Mouse (Mus musculus): Measurements from ENCODE around the gene Tcerg1l.

DNA sequence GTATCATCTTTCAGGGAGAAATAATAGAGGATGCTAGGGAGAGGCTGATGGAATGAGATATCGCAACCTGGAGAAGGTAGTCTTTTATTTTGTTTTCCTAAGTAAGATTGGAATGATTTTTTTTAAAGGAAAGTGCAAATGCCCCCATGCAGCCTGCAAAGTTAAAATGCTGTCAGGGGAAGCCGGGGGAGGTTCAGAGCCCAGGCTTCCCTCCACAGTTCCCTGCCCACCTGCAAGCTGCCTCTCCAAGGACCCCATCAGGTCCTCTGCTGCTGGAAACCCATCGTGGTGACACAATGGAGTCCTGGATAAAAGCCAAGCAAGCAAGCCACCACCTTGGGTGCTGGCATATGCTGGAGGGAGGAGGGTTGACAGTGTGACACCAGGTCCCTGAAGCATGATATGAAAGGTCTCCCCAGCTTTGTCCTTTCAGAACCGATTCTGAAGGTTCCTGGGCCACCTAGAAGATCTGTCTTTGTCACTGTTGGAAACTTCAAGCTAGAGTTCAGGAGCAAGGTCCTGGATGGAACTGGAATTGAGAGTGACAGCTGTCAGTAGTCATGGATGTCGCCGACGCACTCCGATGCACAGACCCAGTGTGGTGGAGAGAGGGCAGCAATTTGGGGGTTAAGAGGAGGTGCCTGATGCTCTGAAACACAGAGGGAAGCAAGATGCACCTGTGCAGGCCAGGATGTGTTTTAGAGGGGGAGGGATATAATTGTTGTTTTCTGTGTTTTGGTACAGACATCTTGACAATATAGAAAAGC, 3.2 kb upstream of the Tcerg1l start:
- TF ChIP-seq CTCF (IDR thresholded peaks at IDR 0.05; ENCODE audit: extremely low read depth, insufficient read depth, insufficient read length, insufficient replicate concordance) (no peak), POLR2A (IDR thresholded peaks at IDR 0.05; ENCODE audit: low read depth, low read length) (no peak)
